Mouse (Mus musculus) C2C12 (cell line): ENCODE measurements at regions not wholly inside any gene's neighbourhood (a gene's known extent, or its start where the extent isn't known, plus 50 kb on each side); places are given as distances from the start of the nearest gene placed in this dataset.

ENCODE experiments used
- CEBPB ChIP-seq: IDR thresholded peaks from one replicate; pipeline ENCODE4 v1.6.1; 2011; ENCODE audit warnings: low read depth, mild to moderate bottlenecking, control low read depth, moderate library complexity
- CTCF ChIP-seq: IDR thresholded peaks from one replicate; pipeline ENCODE4 v1.5.1; 2011; ENCODE audit not compliant: control insufficient read depth, insufficient read depth, insufficient read length
- MYOD1 ChIP-seq: IDR thresholded peaks from one replicate; pipeline ENCODE4 v1.6.1; 2011; ENCODE audit warnings: low read depth; ENCODE audit not compliant: control insufficient read depth, insufficient read length
- USF1 ChIP-seq: IDR thresholded peaks from one replicate; pipeline ENCODE4 v1.6.1; 2011; ENCODE audit warnings: low read depth, mild to moderate bottlenecking, control low read depth, moderate library complexity

DNA sequence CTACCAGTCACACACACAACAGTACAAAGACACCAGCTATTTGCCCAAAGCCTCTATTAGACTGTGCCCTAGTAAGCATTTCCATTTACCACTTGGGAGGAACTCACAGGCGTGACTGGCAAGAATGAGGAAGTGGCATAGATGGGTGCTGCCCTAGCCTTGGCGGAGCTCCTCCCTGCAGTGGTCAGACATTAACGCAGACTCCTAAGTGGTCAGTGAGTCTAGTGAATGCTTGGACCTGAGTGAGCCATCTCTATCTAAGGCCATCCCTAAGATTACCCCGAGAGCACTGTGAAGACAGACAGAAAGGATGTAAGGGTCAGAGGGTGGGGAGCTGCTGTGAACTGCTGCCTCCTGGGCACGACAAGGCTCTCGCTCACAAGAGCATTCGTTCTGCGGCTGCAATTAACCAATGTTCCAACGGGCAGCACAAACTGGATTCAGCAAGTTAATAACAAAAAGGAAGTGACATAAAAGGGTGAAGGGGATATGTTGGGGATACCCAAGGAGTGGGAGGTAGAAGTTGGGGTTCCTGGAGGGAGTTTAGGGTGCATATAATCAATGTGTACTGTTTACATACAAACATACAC, 206.0 kb upstream of the Smim15 start:
- TF ChIP-seq CEBPB (no peak), CTCF (no peak), MYOD1 (no peak), USF1 (no peak)
